Mouse (Mus musculus) lung, embryonic 15.5 days (tissue): ENCODE measurements around the gene Ifnl2. TPM values are rescaled to one million over a fixed set of nuclear protein-coding genes. Genes with fewer than 3 reads are reported as not detected.
"Not testable (repeated sequence)": the region's sequence is repeated elsewhere in the genome, so short reads cannot be mapped to it uniquely, and the experiment has no call there.

Source experiments
- ATAC-seq: fragments of 200-750 bp; cut with Nextera tagmentation; 2 replicates; pipeline ENCODE4 v1.8.0; 2017; ENCODE audit warnings: moderate number of reproducible peaks, borderline replicate concordance; ENCODE audit not compliant: low FRiP score, low TSS enrichment; ENCODE audit errors: extremely low read depth
- H3K27ac ChIP-seq: fragments of 300-500 bp; sonication (generic); 2 replicates; pipeline ENCODE4 v1.5.1; 2015; ENCODE audit warnings: moderate library complexity, mild to moderate bottlenecking, inconsistent platforms
- H3K27me3 ChIP-seq: fragments of 300-500 bp; sonication (generic); 2 replicates; pipeline ENCODE4 v1.6.1; 2015; ENCODE audit warnings: inconsistent platforms
- H3K36me3 ChIP-seq: fragments of 300-500 bp; sonication (generic); 2 replicates; pipeline ENCODE4 v1.6.1; 2015; ENCODE audit warnings: inconsistent platforms
- H3K4me1 ChIP-seq: fragments of 300-500 bp; sonication (generic); 2 replicates; pipeline ENCODE4 v1.6.1; 2015; ENCODE audit warnings: inconsistent platforms
- H3K4me2 ChIP-seq: fragments of 300-500 bp; sonication (generic); 2 replicates; pipeline ENCODE4 v1.6.1; 2015; ENCODE audit warnings: inconsistent platforms, mild to moderate bottlenecking, moderate library complexity
- H3K4me3 ChIP-seq: fragments of 300-500 bp; sonication (generic); 2 replicates; pipeline ENCODE4 v1.5.1; 2015; ENCODE audit warnings: mild to moderate bottlenecking, inconsistent platforms
- H3K9ac ChIP-seq: fragments of 300-500 bp; sonication (generic); 2 replicates; pipeline ENCODE4 v1.6.1; 2015; ENCODE audit warnings: inconsistent platforms
- H3K9me3 ChIP-seq: fragments of 300-500 bp; sonication (generic); 2 replicates; pipeline ENCODE4 v1.6.1; 2016; ENCODE audit warnings: inconsistent platforms
- WGBS: fragments of 180-500 bp; shearing (Covaris S2); methylation state at CpG from one replicate; pipeline ENCODE4 v1.1.7; 2015; 5-methylcytosine and 5-hydroxymethylcytosine counted together
- polyA plus RNA-seq: library from polyadenylated mRNA; unstranded; fragments of >200 nt; fragmentation: Nextera tagmentation; extraction: Ambion mirVana; gene quantifications from 2 replicates; pipeline ENCODE4 v1.2.1, GENCODE M21; 2015

Gene Ifnl2
- polyA plus RNA-seq, 1 experiment from 2014 or later: not detected

DNA sequence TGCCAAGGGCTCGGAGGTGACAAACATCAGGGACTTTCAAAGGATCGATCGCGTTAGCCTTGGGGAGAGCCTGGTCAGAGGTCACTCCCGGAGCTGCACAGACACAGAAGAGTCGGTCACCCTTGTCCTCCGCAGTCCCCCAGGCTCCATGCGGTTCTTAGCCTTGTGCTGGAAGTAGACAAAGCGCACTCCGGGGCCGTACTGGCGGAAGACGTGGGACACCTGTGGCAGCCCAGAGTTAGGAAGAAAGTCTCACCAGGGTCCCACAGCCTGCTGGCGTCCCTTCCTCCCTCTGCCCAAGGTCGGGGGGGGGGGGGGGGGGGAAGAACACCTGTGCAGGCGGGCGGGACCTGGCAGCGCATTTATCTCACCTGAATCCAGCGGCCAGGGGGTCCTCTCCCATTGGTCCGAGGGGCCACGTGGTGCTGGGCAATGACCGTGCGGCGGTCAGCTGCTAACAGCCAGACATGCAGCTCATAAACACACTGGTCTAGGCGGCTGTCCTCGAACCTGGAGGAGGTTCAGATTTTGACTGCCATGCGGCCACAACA is 33.9 kb upstream of the Ifnl2 start:
- WGBS: 4% methylated on average over 25 of the region's 27 CpGs
- no peak for ATAC-seq
- peak overlapping the region; percentile 54 for H3K4me2 ChIP-seq
- H3K4me3 ChIP-seq: peak overlapping the region; percentile 19
- H3K9ac ChIP-seq: 0 out of 2 replicates have a peak overlapping the region, but pooled peaks have one; percentile 7
- H3K36me3 ChIP-seq: no peaks in the 10 kb centered on the region
- H3K27ac ChIP-seq: no peak overlapping the region
- H3K9me3 ChIP-seq: no peaks in the 10 kb centered on the region
- H3K4me1 ChIP-seq: peaks cover 14% of the 10 kb centered on the region
- peaks cover 37% of the 10 kb centered on the region for H3K27me3 ChIP-seq

DNA sequence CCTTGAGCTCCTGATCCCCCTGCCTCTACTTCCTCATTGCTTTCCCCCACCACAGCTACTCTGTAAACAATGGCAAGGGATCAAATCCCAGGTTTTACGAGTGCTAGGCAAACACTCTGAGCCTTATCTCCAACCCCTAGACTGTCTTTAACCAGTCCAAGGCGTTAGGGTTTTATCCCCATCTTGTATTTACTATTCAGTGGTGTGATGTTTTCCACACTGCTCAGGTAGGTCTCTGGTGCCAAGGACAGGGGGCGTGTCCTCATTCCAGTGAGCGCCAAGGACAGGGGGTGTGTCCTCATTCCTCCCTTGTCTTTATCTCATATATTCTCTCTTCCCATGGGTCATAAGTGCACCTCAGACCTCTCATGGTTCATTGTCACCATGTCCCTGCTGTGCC is 30.3 kb upstream of the Ifnl2 start, which contains the start of gene Sycn:
TSS of gene Sycn (plus strand) at position 360 of the 400 bp plus-strand sequence.
- H3K4me3 ChIP-seq: no peak within 1 kb of the TSS
- no peaks in the 10 kb centered on the region for H3K36me3 ChIP-seq
- WGBS: 50% methylated on average over 4 of the region's 4 CpGs
- H3K4me1 ChIP-seq: no peaks in the 10 kb centered on the region; the same call in 1 of the 2 replicates
- no peak for ATAC-seq
- no peak within 1 kb of the TSS for H3K4me2 ChIP-seq
- no peak within 1 kb of the TSS for H3K27ac ChIP-seq
- no peaks in the 10 kb centered on the region for H3K9me3 ChIP-seq
- H3K27me3 ChIP-seq: peaks cover 14% of the 10 kb centered on the region
- H3K9ac ChIP-seq: no peak within 1 kb of the TSS

DNA sequence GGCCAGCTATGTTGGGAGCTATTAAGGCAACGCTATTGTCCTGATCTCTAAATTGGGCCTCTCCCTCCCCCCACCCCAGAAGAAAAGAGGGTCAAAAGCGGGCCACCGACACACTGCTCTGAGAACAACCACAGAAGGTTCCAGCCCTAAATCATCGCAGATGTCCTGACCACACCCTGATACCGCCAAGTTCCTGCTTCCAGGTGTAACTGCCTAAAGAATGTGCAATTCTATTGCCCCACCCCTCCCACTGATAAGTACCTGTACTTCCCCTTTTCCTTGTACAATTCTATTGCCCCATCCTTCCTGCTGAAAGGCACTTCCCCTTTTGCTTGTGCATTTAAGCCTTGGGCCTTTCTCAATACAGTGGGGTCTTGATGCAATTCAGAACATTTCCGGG is 28.6 kb upstream of the Ifnl2 start:
- not testable (repeated sequence) for ATAC-seq, H3K9me3 ChIP-seq, H3K27me3 ChIP-seq, H3K4me2 ChIP-seq, H3K4me3 ChIP-seq, H3K27ac ChIP-seq, H3K4me1 ChIP-seq, H3K9ac ChIP-seq, H3K36me3 ChIP-seq
- 83% methylated on average over 6 of the region's 6 CpGs for WGBS

DNA sequence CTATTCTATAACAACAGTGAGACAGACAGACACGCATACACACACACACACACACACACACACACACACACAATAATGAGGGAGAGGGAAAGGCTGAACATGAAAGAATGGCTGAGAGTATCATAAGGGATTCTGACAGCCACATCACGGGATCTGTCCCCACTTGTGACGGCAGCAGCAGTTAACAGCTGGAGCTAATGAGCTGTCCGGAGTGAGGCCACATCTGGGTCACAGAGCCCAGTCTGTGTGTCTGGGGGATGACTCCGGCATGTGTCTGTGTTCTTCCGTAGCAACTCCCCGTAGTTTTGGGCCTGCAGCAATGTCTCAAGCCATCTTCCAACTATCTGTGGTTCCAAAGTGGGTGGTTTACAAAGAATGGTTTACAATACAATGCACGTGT is 21.8 kb upstream of the Ifnl2 start:
- 49% methylated on average over 8 of the region's 8 CpGs for WGBS
- no peak overlapping the region for H3K4me2 ChIP-seq
- H3K27me3 ChIP-seq: no peaks in the 10 kb centered on the region
- no peak overlapping the region for H3K9ac ChIP-seq
- no peak overlapping the region for H3K27ac ChIP-seq
- no peaks in the 10 kb centered on the region for H3K9me3 ChIP-seq
- ATAC-seq: peak; percentile 80; the same call in 1 of the 2 replicates
- peaks cover 4% of the 10 kb centered on the region; the same call in 1 of the 2 replicates for H3K4me1 ChIP-seq
- H3K4me3 ChIP-seq: no peak overlapping the region
- H3K36me3 ChIP-seq: no peaks in the 10 kb centered on the region

DNA sequence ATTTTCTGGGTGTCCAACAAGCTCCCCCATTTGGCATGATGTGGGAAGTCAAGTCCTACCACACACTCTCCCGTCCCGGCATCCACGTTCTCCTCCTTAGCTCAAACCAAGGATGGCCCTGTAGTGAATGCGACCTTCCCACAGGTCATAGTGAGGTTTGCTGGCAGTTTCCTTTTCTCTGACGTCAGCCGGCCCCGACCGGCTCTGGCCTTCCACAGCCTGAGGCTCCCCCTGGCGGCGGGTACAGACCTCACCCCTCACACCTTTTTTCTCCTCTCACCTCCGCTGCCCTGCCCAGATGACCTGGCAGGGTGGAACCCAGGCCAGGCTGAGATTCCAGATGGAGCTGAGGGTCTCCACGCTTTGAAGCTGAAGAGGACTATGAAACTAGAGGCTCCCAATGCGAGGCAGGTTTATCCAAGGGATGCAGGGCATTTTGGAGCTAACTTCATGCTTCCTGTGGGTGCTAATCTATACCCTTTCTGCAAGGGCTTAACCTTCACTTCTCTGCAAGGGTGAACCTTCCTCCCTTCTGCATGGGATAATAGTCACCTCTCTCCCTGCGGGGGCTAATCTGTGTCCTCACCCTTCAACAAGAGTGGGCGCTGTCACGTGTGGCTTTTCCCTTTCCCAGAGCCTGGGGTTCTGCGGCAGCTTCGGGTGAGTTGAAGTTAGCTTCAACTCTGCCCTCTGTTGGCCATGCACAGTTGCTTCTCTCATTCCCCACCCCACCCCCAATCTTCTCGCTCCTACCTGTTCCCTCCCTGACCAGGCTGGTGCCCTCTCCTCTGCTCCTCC is 17.9 kb upstream of the Ifnl2 start:
- no peak overlapping the region for H3K27ac ChIP-seq
- no peak overlapping the region for H3K4me2 ChIP-seq
- H3K4me3 ChIP-seq: no peak overlapping the region
- peak; percentile 59; the same call in 1 of the 2 replicates for ATAC-seq
- WGBS: 7% methylated on average over 19 of the region's 19 CpGs
- H3K9ac ChIP-seq: no peak overlapping the region
- no peaks in the 10 kb centered on the region for H3K36me3 ChIP-seq
- no peaks in the 10 kb centered on the region for H3K27me3 ChIP-seq
- no peaks in the 10 kb centered on the region for H3K9me3 ChIP-seq
- peaks cover 4% of the 10 kb centered on the region; the same call in 1 of the 2 replicates for H3K4me1 ChIP-seq

DNA sequence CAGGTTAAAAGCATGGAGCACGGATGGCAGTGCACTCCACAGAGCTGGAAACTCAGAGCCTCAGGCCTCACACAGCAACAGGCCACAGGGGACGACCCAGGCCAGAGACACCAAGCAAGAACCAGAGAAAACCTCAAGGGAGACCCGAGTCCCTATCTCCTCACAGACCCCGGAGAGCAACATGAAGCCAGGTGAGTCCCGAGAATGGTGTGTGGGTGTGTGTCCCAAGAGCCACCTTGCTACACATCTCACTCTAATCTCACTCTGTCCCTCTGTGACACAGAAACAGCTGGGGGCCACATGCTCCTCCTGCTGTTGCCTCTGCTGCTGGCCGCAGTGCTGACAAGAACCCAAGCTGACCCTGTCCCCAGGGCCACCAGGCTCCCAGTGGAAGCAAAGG is 12.3 kb upstream of the Ifnl2 start, which contains the start of gene Ifnl3:
TSS of gene Ifnl3 (plus strand) at position 301 of the 400 bp plus-strand sequence.
- not testable (repeated sequence) for H3K36me3 ChIP-seq, H3K4me3 ChIP-seq, H3K9ac ChIP-seq, H3K27me3 ChIP-seq, H3K4me2 ChIP-seq, H3K27ac ChIP-seq, H3K9me3 ChIP-seq, ATAC-seq, H3K4me1 ChIP-seq
- 73% methylated on average over 5 of the region's 6 CpGs for WGBS

DNA sequence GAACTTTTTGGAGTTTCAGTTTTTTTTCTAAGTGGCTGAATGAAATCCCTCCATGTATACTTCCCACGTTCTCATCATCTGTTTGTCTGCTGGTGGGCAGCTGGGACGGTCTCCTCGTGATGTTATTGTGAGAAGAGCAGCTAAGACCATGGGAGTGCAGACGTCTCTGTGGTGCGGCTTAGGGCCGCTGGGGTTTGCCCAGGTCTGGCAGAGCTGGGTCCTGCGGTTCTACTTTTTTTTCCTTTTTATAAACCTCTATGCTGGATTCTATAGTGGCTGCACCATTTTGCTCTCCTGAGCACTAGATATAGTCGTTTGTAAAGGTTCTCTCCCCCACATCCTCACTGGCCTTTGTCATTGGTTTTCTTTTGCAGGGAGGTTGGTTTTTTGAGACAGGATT is 1.2 kb upstream of the Ifnl2 start:
- Histone ChIP-seq H3K36me3 (no peaks in the 10 kb centered on the region), H3K9ac (no peak overlapping the region), H3K4me3 (no peak overlapping the region), H3K27me3 (no peaks in the 10 kb centered on the region), H3K4me1 (no peaks in the 10 kb centered on the region), H3K4me2 (no peak overlapping the region), H3K9me3 (no peaks in the 10 kb centered on the region), H3K27ac (no peak overlapping the region)
- no peak for ATAC-seq
- 68% methylated on average over 8 of the region's 8 CpGs for WGBS

DNA sequence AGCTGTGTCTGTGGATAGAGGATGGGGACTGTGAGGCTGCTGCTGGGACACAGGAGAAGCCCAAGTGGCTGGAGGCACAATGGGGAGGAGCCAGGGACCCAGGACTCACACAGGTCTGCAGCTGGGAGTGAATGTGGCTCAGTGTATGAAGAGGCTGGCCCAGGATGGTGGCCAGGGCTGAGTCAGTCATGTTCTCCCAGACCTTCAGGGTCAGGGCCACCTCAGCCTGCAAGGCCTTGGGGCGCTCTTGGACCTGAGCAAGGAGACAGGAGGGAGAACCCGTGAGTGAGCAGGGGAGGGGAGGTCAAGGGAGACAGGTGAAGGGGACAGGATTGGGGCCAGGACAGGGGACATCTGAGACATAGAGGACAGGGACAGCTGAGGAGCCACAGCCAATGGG is 1.1 kb downstream of the Ifnl2 start:
- ATAC-seq: peak; percentile 42; the same call in 1 of the 2 replicates
- 69% methylated on average over 2 of the region's 2 CpGs for WGBS
- H3K36me3 ChIP-seq, H3K9ac ChIP-seq, H3K4me2 ChIP-seq, H3K27me3 ChIP-seq, H3K4me1 ChIP-seq, H3K27ac ChIP-seq, H3K4me3 ChIP-seq, H3K9me3 ChIP-seq: not testable (repeated sequence)

DNA sequence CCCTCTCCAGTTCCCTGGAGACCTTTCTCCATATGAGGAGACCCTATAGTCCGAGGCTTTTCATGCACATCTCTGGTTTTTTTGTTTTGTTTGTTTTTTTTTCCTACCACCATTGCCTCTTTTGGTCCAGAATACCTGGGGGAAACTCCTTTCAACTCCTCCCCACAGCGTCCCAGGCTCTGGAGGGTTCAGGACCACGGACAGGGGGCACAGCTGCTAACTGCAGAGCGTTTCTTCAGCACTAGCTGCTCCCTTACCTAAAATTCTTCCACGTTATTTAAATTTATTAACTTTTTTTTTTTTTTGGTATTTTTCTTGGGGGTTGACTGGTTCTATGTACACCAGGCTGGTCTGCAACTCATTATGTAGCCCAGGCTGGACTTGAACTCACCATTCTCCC is 4.7 kb downstream of the Ifnl2 start:
- 2% methylated on average over 5 of the region's 5 CpGs for WGBS
- ATAC-seq: no peak
- no peaks in the 10 kb centered on the region for H3K36me3 ChIP-seq

DNA sequence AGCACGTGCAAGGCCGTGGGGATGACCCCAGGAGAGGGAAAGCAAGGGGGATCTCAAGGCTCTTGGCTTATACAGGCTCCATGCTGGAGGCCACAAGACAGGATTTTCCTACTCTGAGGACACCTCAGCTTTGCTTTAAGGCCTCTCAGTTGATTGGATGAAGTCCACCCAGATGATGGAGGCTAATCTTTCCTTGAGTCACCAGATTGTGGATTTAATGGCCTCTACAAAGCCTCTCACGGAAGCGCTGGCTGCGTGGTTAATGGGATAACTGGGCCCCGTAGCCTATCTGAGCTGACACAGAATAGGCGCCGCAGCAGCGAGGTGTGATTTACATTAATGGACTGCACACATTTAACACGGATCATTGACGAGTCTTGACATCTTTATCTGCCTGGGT is 14.8 kb downstream of the Ifnl2 start:
- no peaks in the 10 kb centered on the region for H3K4me1 ChIP-seq
- H3K4me2 ChIP-seq: no peak overlapping the region
- H3K27ac ChIP-seq: no peak overlapping the region
- H3K9ac ChIP-seq: no peak overlapping the region
- ATAC-seq: no peak
- H3K36me3 ChIP-seq: no peaks in the 10 kb centered on the region
- no peaks in the 10 kb centered on the region for H3K27me3 ChIP-seq
- H3K9me3 ChIP-seq: no peaks in the 10 kb centered on the region
- 53% methylated on average over 11 of the region's 11 CpGs for WGBS
- no peak overlapping the region for H3K4me3 ChIP-seq

More for the DNA sequence above, 4.7 kb downstream of the Ifnl2 start:
- Histone ChIP-seq H3K4me2 (no peak overlapping the region), H3K9ac (no peak overlapping the region), H3K4me1 (no peaks in the 10 kb centered on the region), H3K4me3 (no peak overlapping the region), H3K9me3 (no peaks in the 10 kb centered on the region), H3K27ac (no peak overlapping the region), H3K27me3 (no peaks in the 10 kb centered on the region)

DNA sequence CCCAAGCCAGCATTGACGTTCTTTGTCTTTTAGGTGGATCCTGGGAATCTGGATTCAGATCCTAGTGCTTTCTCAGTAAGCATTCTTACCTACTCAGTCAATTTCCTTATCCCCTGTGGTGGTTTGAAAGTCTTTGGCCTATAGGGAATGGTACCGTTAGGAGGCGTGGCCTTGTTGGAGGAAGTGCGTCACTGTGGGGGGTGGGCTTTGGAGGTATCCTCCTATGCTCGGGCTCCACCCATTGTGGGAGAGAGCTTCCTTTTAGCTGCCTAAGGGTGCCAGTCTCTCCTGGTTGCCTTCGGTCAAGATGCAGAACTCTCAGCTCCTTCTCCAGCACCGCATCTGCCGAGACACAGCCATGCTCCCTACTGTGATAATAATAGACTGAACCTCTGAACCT is 17.9 kb downstream of the Ifnl2 start:
- Histone ChIP-seq H3K9me3 (no peaks in the 10 kb centered on the region), H3K36me3 (no peaks in the 10 kb centered on the region), H3K4me3 (no peak overlapping the region), H3K9ac (no peak overlapping the region), H3K4me1 (no peaks in the 10 kb centered on the region), H3K27ac (no peak overlapping the region), H3K4me2 (no peak overlapping the region), H3K27me3 (peaks cover 2% of the 10 kb centered on the region)
- 87% methylated on average over 8 of the region's 8 CpGs for WGBS
- no peak for ATAC-seq

DNA sequence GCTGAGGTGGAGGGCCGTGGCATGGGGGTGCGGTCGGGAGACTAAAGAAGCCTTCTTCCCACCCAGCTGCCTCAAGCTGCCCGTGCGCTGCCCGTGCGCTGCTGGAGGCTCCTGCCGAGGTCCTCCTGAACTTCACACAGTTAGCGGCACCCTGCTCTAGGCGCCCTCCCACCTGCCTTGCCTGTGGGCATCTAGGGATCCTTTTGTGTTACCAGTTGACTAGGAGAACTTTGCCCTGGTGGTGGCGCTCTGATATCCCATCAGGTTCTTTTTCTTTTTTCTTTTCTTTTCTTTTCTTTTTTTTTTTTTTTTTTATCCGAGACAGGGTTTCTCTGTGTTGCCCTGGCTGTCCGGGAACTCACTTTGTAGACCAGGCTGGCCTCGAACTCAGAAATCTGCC is 19.4 kb downstream of the Ifnl2 start:
- no peak for ATAC-seq
- Histone ChIP-seq H3K4me1 (no peaks in the 10 kb centered on the region), H3K9me3 (no peaks in the 10 kb centered on the region), H3K4me3 (no peak overlapping the region), H3K27me3 (peaks cover 2% of the 10 kb centered on the region), H3K36me3 (no peaks in the 10 kb centered on the region), H3K27ac (no peak overlapping the region), H3K9ac (no peak overlapping the region), H3K4me2 (peak overlapping the region; percentile 20; the same call in 1 of the 2 replicates)
- 25% methylated on average over 14 of the region's 14 CpGs for WGBS
